Mouse (Mus musculus) A20 (cell line): Measurements from ENCODE around the gene Trpm2.
A peak's percentile ranks its signal among the peaks of the same experiment; 100 is the strongest.
"Not testable (repeated sequence)": the region's sequence is repeated elsewhere in the genome, so short reads cannot be mapped to it uniquely, and the experiment has no call there.

Experiments used
- DNase-seq: peaks from one replicate; pipeline ENCODE4 v3.0.0-alpha.2; 2011; ENCODE audit warnings: low read depth, low spot score

Trpm2 gene

DNA sequence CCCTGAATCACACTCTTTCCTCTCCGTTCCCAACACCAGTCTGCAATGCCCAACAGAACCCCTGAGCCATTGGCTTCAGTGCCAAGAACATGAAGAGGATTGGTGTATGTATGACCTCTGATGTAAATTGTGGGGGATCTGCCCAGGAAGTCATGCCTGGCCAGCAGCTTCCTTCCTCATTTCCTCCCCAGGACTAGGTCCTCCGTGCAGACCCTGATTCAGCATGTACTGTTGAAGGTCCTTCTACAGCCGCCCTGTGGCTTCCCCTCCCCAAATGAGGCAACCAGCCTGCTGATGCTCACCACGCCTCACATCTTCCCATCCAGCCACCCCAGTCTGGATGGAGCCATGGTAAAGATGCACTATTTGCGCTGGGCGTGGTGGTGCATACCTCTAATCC lies at the start of gene Trpm2:
Gene Trpm2 (minus strand): TSS at position 83 of the 400 bp plus-strand sequence.
- no peak for DNase-seq

DNA sequence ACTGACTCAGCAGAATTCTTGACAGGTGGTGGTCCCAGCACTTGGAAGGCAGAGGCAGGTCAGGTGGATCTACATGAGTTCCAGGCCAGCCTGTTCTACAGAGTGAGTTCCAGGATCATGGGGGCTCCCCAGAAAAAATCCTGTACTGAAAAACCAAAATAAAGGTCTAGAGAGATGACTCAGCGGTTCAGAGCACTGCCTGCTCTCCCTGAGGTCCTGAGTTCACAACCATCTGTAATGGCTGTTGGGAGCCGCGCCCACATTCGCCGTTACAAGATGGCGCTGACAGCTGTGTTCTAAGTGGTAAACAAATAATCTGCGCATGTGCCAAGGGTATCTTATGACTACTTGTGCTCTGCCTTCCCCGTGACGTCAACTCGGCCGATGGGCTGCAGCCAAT lies 49.6 kb upstream of the Trpm2 start:
- DNase-seq: not testable (repeated sequence)

DNA sequence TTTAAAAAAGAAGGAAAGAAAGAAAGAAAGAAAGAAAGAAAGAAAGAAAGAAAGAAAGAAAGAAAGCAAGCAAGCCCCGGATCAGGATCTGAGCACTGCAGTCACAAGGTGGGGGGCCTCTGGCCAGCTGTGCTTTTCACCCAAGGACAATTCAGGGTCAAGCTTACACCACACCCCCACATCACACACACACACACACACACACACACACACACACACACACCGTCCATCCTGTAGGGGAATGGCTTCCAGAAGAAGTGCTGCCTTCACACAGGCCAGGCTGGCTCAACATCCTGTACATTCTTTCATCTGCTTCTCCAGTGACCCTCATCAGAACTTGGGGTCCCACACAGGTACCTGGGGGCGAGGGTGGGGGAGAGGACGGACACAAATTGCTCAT lies 48.9 kb upstream of the Trpm2 start:
- DNase-seq: no peak

DNA sequence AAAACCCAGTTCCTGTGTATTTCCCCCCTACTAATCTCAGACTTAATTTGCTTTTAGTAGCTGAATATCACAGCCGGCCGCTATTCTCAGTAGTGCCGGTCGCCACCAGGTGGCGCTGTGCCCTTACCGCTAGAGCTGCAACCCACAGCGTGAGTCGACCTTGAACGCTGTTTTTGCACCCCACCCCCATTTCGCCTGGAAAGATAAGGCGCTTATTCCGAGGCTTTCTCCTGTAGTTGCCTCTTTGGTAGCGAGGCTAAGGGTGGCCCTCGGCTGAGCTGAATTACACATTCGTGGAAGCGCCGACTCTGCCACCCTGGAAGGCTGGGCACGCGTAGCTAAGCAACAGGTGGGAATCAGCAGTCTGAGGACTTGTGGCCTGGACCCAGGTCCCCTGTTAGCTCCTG lies 48.4 kb upstream of the Trpm2 start:
- DNase-seq: peak; percentile 89

DNA sequence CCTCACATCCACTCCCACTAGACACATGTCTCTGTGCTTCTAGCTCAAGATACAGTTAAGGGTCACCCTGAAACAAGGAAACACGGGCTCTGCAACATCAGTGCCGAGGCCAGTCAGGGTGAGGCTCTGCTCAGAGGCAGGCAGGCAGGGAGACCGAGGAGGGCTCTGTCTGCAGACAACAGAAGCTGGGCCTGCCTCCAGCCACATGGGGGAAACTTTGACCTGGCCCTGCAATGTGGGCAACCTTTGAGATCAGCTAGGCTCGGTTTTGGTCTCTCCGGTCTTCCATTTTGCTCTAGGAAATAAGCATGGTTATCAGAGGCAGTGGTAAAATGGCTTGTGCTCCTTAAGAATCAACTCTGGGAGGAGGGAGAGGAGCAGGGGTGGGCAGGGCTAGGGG lies 46.0 kb upstream of the Trpm2 start:
- DNase-seq: no peak

DNA sequence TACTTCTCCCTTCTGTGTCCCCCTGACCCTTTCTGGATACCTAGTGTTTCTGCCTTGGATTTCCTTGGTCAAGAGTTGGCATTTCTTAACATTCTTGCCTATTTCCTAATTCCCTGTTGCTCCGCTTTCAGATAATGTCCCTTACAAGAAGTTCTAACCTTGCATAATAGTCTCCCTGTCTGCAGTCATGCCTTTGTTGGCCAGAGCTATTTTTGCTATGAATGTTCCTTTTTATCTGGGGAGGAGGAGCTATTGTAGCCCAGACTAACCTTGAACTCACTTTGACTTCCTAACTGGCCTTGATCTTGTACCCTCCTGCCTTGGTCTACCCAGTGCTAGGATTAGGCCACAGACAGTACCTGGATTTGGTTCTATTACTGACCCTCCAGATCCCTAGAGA lies 45.1 kb upstream of the Trpm2 start:
- DNase-seq: no peak

DNA sequence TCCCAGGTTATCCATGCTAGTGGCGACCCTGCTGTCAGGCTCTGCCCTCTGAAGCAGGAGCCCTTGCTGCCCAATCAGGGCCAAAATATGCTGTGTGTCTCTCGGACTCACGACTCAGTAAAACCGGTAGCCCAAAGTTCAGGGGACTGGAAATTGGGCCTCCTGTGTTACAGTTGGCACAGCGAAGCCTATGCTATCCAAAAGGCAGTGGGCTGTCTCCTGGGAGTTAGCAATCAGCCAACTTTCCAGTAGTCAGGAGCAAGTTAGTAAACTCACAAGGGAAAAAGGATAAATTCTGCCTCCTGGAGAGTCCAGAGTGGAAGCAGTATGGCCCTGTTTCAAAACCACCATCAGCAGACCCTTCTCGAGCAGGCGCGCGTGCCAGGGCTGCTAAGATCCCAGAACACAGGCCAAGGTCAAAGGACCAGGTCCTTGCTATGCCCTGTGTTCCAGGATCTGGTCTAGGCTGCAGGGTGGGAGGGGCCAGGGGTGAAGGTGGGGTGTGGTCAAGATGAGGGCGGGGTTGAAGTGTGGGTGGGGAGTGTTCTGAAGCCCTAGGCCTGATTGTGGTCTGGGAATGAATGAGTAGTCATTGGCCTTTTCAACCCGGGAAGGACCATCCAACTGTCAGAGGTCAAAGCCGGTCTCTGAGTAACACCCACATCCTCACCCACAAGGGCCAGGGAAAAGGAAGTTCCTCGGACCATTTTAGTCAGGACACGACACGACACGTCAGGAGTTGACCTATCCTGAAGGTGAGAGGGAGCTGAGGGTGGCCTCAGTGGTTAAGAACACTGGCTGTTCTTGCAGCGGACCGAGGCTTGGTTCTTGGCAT lies 42.5 kb upstream of the Trpm2 start:
- no peak for DNase-seq

DNA sequence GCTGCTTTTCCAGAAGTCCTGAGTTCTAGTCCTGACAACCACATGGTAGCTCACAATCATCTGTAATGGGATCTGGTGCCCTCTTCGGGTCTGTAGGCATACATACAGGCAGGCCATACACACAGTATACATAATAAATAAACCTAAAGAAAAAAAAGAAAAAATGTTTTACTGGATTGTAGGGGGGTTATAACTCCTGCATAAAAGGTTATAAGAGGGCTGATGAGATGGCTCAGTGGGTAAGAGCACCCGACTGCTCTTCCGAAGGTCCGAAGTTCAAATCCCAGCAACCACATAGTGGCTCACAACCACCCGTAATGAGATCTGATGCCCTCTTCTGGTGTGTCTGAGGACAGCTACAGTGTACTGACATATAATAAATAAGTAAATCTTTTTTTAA lies 40.8 kb upstream of the Trpm2 start:
- peak; percentile 42 for DNase-seq

DNA sequence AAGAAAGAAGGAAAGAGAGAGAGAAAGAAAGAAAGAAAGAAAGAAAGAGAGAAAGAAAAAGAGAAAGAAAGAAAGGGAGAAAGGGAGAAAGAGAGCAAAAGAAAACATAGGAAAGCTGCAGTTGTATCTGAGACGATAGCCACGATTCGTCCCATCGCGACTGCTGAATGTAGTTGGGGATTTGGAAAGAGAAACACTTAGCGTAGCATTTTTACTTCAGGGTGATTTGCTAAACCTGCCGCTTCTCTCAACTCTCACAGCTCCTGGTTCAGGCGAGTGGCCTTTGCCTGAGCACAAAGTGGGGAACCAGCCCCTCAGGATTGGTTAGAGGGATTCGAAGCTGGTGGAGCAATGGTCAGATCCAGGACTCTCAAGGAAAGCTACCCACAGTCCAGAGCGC lies 40.0 kb upstream of the Trpm2 start:
- DNase-seq: peak; percentile 49

DNA sequence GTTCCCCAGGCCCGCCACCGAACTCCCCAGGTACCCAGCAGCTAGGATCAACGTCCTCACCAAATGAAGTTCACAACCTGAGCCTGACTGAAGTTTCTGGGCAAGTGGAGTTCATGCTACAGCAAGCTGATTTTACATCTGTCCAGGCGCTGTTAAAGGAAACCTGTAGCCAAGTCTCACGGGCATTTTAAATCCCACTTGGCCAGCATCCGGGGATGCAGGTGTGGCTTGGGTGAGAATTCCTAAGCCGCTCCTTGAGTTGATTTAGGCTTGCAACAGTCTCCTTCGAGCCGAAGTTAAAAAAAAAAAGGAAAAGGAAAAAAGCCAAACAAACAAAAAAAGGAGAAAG lies 39.6 kb upstream of the Trpm2 start, which contains the start of gene Pfkl:
Gene Pfkl (minus strand): TSS at position 139 of the 349 bp plus-strand sequence.
- DNase-seq: no peak

DNA sequence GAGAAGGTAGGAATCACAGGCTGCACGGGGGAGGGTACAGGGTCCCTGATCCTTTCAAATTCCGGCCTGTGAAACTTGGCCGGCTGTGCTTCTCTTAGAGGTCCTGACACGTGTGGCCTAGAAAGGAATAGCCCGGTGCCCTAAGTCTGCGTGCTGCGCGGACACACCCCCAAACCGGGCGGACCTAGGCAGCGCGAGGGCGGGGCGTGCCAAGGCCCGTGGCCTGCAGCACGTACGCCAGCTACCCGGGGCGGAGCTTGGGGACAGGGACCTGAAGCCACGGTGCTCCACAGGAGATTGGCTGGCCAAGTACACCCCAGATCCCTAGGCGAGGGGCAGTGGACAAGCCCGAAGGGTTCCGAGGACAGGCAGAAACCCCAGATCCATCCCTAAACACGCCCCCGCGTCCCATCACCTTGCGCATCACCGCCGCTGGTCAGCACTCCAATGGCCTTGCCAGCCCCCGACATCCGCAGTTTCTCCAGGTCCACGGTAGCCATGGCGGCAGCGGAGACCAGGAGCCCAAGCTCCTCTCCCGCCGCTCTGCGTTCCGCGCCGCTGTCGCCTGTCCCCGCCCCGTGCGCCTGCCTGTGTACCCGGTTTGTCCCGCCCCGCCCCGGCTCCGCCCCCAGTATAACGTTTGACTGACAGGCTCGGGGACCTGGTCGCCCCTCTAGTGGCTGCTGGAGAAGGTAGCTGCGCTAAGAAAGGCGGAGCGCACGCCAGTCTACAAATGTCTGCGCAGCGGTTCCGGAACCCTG lies 39.0 kb upstream of the Trpm2 start:
- DNase-seq: peak; percentile 98

DNA sequence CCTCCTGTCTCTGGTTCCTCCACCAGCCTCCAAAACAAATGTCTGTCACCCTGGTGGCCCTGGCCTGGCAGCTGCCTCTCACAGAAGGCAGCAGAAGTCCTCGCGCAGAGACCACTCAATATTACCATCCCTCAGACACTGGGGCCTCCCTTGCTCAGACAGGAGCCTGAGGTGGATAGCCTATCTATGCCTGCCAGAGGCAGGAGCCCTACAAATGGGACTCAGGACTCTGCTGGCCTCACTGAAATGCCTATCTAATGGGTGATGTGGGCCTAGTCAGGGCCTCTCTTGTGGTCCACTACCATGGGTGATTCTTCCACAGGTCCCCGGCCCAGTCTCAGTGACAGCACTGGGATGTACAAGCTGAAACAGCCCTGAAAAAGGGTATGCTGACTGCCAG lies 37.8 kb upstream of the Trpm2 start:
- DNase-seq: no peak

DNA sequence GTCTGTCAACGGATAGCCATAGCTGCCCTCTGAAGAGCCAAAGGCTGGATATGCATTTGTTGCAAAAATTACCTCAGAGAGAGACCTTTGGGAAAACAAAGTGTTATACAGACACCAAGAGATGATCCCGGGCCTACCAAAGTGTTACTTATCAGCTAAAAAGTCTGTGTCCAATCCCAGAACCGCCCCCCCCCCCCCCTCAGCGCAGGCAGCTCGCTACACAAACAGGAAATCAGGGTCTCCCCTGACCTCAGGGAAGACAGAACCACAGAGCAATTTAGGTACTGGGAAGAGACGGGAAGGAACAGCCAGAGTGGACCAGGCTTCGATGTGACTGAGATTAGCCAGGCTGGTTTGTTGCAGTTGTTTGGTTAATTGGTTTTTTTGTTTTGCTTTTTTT lies 36.8 kb upstream of the Trpm2 start:
- DNase-seq: no peak

DNA sequence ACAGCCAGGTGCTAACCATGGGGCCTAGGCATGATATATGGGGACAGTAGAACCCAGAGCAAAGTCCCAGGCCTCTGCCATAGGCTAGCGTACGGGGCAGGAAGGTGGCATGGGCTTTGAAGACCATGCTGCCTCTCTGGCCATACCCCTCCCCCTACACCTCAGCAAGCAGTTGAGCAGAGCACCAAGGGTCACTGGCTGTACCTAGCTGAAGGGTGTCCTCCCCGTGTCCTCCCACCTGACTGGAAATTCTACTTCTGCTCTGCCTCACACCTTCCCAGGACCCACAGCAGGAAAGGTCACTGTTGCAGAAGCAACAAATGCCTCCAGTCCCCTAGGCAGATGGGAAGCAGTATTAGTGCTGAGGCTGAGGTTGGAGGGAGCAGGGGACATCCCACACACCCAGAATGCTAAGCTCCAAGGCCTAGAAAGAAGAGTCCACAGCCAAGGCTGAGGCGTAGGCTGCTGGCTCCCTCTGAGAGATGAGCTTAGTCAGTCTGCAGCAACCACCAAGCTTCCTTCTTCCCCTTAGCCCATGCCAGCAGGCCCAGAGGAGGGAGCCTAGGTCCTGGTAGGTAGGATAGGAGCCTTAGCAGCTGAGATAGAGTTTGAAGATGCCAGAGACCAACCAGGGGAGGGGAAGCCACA lies 35.6 kb upstream of the Trpm2 start:
- DNase-seq: no peak

DNA sequence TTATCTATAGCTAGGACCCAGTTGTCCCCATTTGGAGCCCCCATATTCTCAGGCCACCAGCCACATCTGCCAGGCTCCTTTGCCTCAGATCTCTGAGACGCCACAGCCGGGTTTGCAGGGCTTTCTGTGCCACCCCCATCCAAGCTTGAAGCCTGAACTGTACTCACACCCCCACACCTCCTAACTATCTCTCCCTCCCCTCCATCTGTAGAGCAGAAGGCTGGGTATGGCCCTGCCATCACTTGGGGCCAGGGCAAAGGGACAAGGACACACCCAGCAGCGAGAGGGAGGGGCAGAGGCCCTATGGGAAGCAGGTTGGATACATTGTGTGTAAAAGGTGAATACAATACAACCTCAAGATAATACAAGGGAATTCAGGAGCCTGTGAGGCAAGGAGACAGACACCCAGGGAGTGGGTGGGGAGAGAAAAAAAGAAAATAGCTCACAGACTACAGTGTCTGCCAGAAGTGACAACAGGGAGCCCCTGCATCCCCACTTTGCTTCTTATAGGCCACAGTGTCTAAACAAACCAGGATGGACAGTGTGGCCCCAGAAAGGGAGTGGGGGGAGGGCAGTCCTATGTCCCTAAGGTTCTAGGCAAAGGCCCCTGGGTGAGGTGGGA lies 34.2 kb upstream of the Trpm2 start:
- no peak for DNase-seq

DNA sequence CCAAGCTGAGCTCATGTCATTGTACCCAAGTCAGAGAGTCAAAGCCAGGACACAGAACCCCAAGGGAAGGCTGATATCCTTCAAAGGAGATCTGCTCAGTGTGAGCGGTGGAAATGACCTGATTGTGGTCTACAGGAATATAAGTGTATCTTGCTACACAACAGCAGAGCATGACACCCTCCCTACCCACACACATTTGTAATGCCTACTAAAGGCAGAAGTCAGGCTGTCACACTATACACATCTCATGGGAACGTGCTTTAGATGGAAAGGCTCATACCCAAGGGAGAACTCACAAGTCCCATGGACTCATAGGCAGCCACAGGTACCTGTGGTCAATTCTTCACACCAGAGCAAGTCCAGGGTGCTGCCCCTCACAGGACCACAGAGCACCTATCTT lies 32.0 kb upstream of the Trpm2 start:
- DNase-seq: no peak

DNA sequence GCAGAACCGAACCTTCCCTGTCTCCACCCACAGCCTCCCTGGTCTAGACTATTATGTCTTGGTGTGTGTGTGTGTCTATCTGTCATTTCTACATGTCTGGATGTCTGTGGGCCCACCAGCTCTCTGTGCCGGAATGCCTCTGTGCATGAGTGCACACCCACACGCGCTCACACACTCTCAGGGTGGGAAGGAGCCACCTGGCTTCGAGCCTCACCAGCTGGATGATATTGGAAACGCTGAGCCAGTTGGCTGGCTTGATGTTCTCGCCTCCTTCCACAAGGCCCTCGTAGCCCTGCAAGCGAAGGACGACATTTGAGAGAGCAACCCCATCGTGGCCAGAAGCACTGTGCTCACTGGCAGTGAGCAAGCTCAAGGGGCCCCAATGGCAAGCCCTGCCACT lies 31.4 kb upstream of the Trpm2 start:
- no peak for DNase-seq

DNA sequence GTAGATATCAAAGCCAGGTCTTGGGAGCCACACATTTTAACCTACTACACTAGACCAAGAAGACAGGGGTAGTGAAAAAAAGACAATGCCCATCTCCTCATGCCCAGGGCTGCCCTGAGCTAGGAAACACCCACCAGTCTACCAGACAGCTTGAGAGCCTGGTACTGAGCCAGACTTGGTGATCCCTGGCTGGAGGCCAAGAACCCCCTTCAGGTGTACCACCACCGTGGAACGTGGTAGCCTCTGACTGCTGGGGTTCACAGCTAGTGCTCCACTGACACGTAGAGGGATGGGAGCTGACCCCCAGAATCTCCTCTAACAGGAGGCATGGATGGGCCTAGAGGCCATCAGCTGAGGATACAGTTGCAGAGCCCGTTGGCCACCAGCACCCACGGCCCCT lies 29.8 kb upstream of the Trpm2 start:
- no peak for DNase-seq

DNA sequence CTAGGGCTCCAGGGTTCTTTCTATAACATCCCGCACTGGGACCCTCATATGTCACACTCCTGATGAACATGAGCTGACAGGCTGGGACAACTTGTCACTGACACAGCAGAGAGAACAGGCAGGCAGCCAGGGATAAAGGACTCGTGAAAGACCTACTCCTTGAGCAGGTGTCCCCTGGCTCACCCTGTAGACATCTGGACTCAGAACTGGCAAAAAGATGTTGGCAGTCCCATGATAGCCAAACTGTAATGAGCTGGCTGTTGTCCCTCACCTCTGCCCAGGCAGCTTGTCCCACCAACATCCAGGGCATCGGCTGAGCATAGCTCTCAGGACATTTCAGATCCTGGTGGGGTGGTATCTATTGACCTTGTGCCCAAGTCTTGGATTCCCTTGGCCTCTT lies 25.3 kb upstream of the Trpm2 start:
- no peak for DNase-seq

DNA sequence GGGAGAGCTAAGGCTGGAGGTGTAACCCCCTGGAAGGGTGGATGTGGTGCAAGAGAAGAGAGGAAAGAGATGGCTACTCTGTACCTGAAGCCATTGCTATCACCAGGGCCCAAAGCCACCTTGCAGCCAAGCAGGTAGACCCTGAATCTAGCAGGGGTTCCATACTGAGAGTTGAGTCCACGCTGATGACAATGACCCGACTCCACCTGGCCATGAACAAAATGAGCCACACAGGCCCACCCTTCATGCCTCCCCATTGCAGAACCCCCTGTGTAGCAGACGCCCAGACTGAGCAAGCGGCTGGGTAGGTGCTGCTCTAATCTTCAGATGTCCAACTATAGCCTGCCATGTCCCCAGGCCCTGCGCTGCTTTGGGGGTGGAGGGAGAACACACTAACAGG lies 15.4 kb upstream of the Trpm2 start:
- peak; percentile 30 for DNase-seq

DNA sequence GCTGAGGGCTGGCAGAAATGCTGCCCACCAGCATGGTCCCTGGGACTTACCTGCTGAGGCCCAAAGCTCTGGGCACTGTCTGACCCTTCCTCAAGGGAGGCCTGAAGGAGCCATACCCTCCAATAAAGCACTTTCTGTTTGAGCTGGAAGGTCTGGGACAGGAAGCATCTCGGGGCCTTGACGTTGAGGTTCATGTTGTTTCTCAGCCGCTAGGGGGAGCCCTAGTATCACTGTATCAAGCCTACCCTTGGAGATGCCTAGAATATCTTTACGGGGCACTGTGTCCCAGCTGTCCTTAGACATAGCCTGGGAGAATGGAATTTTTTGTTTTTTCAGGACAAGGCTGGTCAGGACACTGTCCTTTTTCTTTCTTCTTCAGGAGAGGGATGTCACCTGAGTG lies 14.3 kb upstream of the Trpm2 start:
- peak; percentile 85 for DNase-seq
